Mouse (Mus musculus) left cerebral cortex, adult 18-20 months (tissue): ENCODE measurements around the gene Carmil1. TPM values are rescaled to one million over a fixed set of nuclear protein-coding genes. Genes with fewer than 3 reads are reported as not detected.
"Not testable (repeated sequence)": the region's sequence is repeated elsewhere in the genome, so short reads cannot be mapped to it uniquely, and the experiment has no call there.

Source experiments
- DNase-seq, 2 experiments: peaks; one replicate each; pipeline ENCODE4 v3.0.0; 2021 to 2022; ENCODE audit warnings: low spot score in 2 of 2, mixed read lengths in 1 of 2
- total RNA-seq, 2 experiments: library from RNA; stranded (reverse); gene quantifications; 2 replicates each; pipeline ENCODE4 v1.2.3; 2021

Carmil1 gene
- total RNA-seq, 2 experiments from 2014 or later, result 29.1 to 29.2 TPM

GRCm38 (mm10) chr13:24105838-24106237, 174.8 kb downstream of the Carmil1 start:
- DNase-seq, result no peak

DNA sequence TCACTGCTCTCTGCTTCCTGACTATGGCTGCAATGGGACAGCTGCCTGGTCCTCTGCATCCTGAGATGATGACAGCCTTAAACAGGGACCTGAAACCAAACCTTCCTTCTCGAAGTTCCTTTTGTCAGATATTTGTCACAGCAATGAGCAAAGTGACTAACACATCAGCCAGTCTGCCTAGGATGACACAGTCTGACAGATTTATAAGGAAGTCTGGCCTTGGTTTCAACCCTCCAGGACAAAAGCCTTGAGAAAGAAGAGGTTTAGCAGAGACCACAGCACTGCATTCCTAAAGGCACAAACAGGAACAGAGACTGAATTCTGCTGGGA, 175.3 kb downstream of the Carmil1 start:
- DNase-seq, result no peak

DNA sequence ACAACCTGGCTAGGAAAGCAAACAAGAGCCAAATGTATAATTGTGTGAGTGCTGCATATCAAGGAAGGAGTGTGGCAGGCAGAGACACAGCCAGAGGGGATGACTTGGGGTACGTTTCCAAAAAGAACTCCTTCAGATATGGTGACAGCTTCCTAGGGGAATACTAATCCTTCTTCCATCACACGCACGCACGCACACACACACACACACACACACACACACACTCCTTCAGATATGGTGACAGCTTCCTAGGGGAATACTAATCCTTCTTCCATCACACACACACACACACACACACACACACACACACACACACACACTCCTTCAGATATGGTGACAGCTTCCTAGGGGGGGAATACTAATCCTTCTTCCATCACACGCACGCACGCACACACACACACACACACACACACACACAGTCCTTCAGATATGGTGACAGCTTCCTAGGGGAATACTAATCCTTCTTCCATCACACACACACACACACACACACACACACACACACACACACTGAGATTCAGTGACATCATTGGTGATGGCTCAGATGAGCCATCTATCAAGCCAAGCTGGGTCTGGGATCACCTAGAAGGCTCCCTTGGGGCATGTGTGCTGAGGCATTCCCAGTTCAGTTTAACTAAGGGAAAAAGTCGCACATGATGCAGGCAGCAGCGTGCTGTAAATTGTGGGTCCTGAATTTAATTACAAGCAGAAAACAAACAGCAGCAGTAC, 175.8 kb downstream of the Carmil1 start:
- DNase-seq, result not testable (repeated sequence)

DNA sequence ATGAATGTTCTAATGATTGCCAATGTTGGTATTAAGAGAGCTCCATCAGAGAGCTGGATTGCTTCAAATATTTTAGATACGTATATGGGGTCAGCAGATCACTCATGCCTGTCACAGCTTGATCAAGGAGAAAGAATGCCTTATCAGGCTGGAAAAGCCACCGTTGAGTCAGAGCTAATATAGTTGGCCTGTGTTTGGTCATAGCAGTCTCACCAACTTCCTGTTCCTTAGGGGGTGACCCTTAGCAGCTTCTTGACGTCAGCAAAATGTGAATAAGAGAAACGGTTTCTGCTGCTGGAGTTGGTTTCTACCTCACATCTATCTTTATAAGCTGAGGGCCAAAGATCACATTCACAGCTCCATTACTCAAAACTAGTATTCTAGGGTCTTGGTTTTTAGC, 176.6 kb downstream of the Carmil1 start:
- no peak for DNase-seq

- DNase-seq, result no peak
These were observed 177.4 kb downstream of the Carmil1 start for GRCm38 (mm10) chr13:24103152-24103551.

DNA sequence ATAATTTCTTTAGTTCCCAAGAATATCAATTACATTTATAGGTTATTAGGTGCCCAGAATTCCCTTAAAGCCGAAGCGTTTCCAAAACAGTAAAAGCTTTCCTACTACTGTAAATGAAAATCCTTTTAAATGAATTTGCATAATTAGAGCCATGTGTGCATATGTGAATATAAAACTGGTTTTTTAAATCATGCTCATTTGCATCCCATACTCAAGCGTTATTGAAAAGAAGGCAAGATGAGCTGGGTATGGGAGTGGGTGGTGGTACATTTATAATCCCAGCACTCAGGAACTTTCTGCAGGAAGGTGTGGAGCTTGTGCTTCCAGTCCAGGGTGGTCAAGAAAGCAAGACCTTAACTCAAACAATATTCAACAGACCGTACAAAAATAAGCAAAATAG, 178.3 kb downstream of the Carmil1 start:
- no peak for DNase-seq

GRCm38 (mm10) chr13:24101157-24102130, 179.2 kb downstream of the Carmil1 start:
- DNase-seq, result no peak

- DNase-seq, result no peak
These were observed 180.0 kb downstream of the Carmil1 start for GRCm38 (mm10) chr13:24100516-24101094.

- no peak for DNase-seq
These were observed 184.0 kb downstream of the Carmil1 start for GRCm38 (mm10) chr13:24096573-24096972.

- no peak for DNase-seq
These were observed 185.6 kb downstream of the Carmil1 start for GRCm38 (mm10) chr13:24094825-24095547.

GRCm38 (mm10) chr13:24093108-24093507, 187.5 kb downstream of the Carmil1 start:
- no peak for DNase-seq

DNA sequence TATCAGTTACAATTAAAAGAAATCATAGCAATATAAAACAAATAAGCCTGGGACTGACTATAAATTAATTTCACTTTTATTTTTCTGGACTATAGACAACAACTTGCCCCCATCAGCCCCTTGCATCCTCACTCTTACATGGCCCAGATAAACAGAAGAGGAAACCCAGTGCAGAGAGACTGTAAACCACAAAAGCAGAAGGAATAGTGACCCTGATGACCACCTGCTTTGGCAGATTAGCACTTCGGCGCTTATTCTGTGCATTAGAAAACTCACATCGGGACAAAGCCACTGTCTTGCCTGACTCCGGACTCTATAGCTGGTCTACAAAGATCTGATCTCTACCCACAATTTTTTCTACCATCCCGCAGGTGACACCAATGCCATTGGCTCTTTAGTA, 188.5 kb downstream of the Carmil1 start:
- DNase-seq, result no peak

- DNase-seq, result no peak
These were observed 198.4 kb downstream of the Carmil1 start for GRCm38 (mm10) chr13:24082153-24082552.

GRCm38 (mm10) chr13:24081698-24082097, 198.9 kb downstream of the Carmil1 start:
- peak in 1 of 2 experiments; percentile 26 for DNase-seq

DNA sequence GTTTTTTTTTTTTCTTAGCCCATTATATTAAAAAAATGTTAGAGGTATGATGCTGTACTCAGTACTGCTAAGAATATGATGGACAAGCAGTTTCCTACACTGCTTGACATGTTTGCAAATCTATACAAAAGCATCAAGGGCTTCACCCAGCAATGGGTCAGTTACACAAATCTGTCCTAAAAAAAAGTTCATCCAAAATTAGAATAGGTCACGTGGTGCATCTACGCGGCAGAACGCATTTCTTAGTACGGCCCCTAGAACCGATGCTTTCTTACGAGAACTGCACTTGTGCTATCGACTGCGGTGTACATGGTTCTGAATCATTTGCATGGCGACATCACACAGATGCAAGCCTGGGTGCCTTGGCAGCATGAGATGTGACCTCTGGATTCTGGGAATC, 208.0 kb downstream of the Carmil1 start:
- DNase-seq, result no peak

- DNase-seq, result no peak
These were observed 213.0 kb downstream of the Carmil1 start for GRCm38 (mm10) chr13:24067553-24067952.

- DNase-seq, result no peak
These were observed 215.1 kb downstream of the Carmil1 start for GRCm38 (mm10) chr13:24065536-24065935.

DNA sequence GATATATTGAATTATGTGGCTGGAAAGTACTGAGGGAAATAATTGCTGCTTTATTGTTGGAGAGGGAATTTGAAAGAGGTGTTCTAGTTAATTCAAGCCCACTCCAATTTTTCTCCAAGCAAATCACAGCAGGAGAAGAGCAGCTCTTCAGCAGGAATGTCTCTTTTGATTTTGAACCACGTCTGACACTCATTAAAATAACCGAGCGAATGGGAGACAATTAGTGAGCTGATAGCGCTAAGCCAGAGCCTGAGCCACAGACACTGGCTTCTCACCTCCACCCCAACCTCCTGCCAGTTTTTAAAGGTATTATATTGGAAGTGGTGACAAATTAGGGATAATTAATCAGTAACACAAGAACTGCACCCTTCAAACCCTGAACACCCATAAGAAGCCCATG, 217.8 kb downstream of the Carmil1 start:
- DNase-seq, result no peak

- no peak for DNase-seq
These were observed 225.3 kb downstream of the Carmil1 start for GRCm38 (mm10) chr13:24055072-24055869.

DNA sequence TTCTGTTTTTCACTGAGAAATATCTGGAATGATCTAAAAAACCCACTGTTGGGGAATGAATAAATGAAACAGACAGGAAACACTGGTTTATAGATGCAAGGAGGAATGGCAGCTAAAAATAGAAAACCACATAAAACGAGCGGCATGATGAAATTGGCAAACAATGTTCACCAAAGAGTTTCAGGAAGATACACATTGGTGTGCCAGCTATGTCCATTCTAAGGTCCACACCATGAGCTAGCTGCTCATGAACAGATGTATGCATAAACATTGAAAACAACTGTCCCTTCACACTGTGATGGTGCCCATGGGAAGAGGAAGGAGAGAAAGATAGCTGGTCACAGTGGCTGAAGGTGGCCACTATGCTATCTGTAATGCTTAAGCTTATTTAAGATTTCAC, 229.1 kb downstream of the Carmil1 start:
- no peak for DNase-seq
